Mouse (Mus musculus) gastrocnemius, postnatal 25 days (tissue): ENCODE measurements around the gene Tes3-ps. TPM values are rescaled to one million over a fixed set of nuclear protein-coding genes. Genes with fewer than 3 reads are reported as not detected.

Experiments used
- DNase-seq: peaks from one replicate; pipeline ENCODE4 v3.0.0; 2022
- long read RNA-seq, 2 experiments: library from polyadenylated mRNA; stranded (forward); transcript quantifications; one replicate each; pipeline ENCODE4 v2.0.0; 2021
- total RNA-seq, 2 experiments: library from RNA; stranded (reverse); gene quantifications; 1 replicate in 1 of 2; 2 replicates in 1 of 2; pipeline ENCODE4 v1.2.3; 2021

Tes3-ps gene
- 1 to 10 TPM; 1.2 to 1.4 TPM for total RNA-seq
- long read RNA-seq, experiment 1, partial matches to known transcripts: 0 of 1 reads
- long read RNA-seq, experiment 1, other reads (novel, unspliced or antisense): 0 of 1 reads
- long read RNA-seq, experiment 2: 0 reads

DNA sequence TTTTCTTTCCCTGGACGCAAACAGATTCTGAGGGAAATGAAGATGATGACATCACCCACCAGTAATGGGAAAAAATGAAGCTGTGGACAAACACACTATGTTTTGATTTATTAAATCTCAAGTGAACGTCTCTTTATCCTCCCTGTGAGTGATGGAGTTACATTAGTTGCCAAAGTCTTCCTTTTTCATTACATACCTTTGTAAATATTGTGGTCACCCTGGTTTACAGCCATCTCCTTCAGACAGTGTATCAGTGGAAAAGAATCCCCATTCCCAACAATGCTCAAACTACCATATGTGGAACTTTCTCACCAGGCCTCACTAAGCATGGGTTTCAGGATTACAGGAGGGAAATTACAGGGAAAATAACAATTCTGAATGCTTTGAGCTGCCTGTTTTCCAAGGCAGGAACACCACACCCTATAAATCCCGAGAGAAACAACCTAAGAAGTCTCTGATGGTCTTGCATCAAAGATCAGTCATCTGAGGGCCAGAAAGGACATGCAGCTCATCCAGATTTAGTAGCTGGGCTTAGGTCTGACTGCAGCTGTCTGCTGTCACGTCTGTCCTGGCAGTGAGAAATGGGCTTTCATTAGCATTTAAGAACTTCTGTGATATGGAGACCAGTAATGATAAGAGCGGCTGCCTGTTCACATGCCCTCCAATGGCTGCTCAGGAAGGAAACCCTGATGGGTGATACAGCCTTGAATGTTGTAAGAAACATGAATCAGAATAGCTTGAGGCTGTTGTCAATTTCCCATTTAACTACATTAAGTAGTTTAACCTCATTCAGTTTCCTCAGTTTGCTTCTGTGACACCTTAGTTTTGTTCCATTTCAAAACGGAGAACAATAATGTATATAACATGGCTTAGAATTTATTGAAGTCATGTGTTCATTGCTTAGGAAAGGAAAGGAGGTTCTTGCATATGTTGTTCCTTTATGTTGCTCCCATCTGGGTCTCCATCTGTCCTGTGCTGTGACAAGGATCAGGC, at the start of gene Tes3-ps:
Tes3-ps (plus strand) TSS at position 943 of the 993 bp plus-strand sequence.
- no peak for DNase-seq

DNA sequence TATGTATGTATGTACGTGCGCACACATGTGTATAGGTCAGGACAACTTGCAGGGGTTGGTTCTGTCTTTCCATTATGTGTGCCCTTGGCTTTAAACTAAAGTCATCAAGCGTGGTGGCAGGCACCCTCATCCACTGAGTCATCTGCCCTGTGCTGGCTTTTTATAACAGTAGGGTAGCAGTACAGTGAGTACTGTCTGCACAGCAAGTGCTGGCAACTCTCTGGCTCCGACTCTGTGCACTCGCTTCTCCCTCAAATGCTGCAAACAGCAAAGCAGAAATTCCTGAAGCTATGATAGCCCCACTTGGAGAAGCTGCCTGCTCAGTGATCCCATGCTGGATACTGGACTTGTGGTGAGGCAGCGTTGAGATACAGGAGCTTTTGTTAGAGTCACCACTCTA, 48.7 kb upstream of the Tes3-ps start:
- DNase-seq: no peak

DNA sequence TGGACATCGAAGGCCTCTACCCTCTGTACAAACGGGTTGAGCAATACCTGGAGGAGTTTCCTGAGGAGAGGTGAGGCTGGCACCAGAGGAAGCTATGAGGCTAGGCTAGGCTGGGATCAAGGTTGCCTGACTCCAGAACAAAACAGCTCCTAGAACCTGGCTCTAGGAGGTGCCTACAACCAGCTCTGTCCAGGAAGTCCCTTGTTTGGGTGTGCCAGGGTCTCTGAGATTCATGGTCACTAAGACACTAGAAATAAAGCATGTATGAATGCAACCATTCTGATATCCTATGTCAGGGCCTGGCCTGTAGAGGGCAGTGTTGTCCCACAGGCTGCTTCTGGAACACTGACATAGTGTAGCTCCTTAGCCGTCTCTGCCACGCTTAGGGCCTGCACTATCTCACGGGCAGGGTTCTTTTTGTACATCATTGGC, 43.8 kb upstream of the Tes3-ps start:
- peak; percentile 73 for DNase-seq

DNA sequence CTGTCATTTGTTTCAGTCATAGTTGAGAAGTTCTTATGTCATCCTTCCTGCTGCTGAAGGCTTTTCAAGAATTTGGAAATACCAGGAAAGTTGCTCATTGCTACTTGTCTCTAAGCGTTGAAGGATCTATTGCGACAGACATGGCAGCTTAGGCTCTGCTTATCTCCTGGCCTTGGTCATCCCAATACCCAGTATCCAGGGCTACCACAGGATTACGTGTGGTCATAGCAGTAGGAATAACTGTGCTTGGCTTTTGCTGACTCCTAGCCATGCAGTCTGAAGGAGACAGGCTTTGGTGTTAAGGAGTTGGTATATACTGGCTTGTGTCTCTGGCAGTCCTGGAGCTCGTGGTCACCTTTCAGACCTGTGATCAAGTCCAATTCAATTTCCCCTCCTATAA, 32.8 kb upstream of the Tes3-ps start:
- DNase-seq: no peak

DNA sequence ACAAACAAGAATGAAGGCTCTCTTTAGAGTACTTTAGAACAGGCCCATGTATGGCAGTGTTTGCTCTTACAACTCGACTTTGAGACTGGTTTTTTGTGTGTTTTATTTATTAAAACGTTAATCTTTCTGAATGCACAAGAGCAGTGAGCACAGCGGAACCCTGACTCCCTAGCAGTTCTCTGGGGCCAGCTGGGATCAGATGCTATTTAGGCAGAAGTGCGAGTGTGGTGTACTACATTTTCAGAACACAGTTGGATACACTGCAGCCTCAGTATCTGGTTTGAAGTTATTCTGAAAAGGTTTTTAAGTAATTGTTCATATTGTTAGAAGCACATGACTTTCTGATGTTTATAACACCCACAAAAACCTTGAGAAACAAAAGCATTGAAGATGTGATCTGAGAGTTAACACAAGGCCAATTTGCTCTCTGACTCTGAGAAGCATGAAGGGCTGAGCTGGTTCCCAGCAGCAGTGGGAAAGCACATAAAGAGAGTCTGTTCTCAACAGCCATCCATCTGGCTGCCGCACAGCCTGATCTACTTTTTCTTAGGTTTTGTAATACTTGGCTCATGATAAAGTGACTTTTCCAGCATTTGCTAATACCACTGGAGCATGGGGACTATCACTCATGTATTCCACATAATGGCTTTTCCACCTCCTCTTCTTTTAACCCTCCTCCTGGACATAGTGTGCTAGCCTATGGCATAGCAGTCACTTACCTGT, 32.3 kb upstream of the Tes3-ps start:
- peak; percentile 67 for DNase-seq

DNA sequence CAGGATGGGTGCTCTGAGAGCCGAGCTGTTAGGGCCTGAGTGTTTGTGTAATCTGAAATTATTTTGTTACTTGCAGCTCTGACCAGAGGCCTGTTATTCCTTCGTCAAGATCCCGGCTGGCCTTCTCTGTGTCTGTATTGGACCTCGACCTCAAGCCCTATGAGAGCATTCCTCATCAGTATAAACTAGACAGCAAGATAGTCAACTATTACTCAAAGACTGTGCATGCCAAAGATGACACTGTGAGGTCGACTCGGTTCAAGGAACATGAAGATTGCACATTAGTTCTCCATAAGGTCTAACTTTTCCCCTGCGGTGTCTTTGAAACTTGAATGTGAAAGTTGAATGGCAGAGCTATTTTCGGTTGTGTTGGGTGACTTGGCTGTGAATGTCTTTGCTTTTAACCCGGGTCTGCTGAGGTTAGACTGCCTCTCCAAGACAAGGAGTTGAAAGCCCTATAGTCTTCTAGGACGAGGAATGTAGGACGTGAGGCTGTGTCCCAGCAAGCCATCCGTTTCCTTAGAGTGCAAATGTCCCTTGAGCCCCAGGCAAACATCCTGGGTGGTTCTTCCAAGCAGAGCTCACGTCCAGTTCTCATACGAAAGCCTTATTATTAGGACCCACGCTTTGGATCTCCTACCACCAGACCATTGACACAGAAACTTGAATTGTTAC, 31.5 kb upstream of the Tes3-ps start:
- DNase-seq: peak; percentile 44

DNA sequence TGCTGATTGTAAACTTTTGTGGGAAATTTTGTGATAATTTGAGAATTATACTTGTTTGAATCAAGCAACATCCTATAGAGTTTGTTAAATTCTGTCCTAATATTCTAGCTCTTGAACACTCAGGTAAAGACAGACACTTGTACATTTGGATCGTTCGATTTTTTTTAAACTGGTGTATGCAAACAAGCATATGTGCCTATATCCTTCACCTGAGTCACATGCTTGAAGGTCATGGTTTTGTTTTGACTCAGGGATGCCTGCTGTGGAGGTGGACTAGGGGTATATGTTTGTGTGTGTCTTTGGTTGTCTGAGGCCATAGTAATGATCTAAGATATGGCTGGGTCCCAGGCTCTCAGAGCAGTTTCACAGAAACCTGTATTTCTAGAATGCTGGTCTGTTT, 30.2 kb upstream of the Tes3-ps start:
- no peak for DNase-seq

DNA sequence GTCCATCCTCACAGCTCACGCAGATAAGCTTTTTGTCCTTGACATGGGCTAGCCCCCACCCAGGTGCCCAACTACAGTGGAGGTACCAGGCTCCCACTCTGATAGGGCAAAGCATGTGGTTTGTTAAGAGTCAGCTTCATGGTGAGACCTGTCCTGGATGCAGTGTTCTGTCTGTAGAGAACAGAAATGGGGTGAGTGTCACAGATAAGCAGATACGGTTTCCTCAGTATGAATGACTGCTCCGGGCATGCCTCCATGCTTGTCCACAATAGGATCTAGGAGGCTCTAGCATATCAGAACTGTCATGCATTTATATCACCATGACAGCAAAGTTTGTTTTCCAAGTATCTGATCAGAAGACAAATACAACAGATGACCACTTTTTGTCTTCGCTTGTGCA, 27.2 kb upstream of the Tes3-ps start:
- DNase-seq: no peak

DNA sequence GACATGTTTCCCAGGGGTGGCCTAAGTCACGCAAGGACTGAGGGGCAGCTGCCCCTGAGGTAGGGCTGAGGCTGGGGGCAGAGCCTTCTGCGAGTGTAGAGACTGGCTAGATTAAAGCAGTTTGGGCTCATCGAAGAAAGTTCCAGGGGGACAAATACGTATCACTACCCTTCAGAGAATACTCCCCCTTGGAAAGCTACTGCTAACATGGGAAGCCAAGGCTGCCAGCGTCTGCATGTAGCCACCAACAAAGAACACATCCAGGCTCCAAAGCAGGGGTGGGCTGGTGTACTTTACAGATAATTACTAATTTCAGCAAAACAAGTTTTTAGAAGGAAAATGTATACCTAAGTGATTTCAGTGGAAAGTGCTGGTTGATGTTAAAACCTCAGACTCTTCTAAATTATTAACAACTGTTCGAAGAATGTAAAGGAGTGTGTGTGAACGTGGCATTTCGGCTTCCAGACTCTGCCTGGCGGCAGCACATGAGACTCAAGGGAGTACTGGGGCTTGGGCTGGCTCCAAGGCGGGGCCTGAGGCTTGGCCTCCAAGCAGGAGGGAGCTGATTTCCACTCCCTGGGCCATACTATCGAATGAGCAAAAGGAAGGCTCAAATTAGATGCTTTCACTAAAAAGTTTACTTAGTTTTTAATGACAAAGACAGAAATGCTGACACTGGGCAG, 26.6 kb upstream of the Tes3-ps start:
- DNase-seq: peak; percentile 81

DNA sequence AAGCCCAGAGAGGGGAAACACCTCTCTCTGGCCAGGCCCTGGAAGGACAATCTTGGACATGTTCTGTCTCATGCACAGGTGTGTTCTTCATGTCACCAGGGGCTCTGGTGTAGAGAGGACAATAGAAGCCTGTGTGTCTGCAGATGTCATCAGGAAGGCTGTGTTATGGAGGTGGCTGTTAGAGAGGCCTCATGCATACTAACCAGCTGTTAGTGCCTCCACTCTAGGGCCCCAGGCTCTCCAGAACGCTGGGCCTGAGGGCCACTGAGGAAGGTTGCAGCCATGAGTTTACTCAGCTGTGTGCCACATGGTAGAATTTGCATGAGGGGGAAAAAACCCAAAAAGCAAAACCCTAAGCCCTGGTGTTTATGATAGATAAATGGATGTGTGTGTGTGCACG, 25.5 kb upstream of the Tes3-ps start:
- no peak for DNase-seq

DNA sequence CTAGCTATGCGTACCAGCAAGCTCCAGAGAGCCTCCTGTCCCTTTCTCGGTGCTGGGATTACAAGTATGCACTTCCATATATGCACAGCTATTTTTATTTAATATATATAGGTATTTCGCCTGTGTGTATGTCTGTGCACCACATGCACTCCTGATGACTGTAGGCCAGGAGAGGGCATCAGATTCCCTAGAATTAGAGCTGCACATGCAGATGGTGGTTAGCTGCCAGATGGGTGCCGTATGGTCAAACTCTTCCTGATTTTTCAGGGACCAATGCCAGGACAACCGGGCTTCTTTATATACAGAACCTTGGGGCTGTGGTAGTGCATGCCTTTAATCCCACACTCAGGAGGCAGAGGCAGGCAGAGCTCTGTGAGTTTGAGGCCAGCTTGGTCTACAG, 24.1 kb upstream of the Tes3-ps start:
- no peak for DNase-seq

DNA sequence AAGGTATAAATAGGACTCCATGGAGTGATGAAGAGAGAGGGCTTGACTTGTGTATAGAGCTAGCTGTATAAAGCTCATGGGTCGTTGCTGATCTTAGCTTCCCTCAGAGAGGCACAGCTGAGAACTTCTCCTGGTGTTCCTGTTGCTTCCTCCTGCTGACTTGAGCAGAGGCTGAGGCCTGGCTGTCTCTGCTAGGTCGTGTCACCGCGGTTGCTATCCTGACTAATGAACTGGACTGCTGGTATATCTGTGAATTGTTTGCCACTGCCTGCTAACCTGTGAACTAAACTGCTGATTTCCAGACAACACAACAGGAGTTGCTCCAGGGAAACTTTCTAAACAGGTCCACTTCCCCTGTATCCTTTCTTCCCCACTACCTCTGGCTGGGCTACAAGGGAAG, 22.8 kb upstream of the Tes3-ps start:
- DNase-seq: no peak

DNA sequence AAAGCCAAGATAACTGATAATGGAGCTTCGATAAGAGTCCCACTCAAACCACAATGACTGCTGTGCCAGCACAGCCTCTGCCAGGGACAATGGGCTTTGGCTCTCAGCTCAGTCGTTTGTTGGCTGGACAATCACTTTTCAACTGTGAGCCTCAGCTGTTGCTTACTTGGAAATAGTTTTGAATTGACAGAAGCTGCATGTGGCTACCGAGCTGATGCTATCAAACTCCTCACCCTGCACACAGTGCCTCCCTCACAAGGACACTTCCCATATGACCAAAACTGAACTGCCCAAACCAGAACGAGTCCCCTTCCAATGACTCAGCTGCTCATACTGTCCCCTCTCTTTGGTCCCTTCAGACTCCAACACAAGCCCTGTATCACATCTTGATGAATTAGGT, 22.3 kb upstream of the Tes3-ps start:
- DNase-seq: peak; percentile 53

DNA sequence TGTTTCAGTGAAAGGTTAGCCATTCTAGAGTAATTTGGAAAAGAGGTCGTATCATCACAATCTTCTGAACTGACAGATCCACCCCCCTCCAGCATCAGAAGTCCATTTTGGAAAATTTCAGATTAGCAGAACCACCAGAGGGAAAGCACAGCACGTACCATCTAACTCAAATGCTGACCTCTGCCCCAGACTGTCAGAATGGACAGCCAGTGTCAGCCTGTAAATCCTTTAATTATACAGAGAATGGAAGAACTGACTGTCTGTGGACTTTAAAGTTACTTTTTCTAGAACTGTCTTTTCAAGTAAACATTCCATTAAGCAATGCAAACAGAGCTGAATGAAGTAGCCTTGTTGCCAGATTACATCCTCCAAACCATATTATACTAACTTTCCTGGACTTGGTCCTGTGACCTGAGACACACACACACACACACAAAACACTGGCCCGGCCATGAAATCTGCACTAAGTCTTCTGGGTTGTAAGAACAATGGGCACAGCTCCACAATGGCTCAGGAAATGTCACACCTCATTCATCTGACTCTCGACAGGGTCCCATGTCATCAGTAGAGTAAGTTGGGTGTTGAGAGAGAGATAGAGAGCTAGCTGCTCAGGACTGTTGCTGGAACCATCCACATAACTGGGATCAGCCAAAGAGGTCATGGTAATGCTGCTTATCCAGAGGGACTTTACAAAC, 21.0 kb upstream of the Tes3-ps start:
- DNase-seq: no peak

DNA sequence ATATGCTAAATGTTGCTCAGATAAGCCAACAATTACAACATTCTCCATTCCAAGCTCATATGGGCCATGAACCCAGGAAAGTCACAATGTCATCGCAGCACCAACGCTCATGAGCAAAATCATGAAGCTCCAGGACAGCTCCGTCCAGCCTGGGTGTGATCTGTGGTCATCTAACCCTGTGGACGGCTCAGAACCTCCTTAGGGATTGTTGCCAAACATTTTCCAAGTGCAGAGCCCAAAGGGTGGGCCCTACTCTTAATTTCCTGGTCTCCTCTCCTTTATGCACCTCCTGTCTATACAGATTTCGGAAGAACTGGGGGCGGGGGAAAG, 20.5 kb upstream of the Tes3-ps start:
- no peak for DNase-seq

DNA sequence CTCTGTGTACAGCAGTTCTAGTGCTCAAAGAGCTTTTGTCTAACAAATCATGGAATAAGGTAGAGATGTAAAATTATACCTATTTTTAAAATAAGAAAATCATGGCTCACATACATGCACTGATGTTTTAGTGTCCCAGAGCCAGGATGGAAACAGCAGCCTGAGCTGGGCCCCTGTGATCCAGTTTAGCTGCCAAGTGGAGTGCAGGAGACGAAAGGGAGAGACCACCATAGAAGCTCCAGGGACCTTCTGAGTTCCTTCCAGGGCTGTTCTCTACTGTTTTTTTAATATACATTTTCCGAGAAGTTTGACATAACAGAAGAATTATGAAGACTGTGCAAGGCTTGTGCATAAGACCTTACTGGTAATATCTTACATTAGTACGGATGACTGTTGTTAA, 15.2 kb upstream of the Tes3-ps start:
- no peak for DNase-seq

DNA sequence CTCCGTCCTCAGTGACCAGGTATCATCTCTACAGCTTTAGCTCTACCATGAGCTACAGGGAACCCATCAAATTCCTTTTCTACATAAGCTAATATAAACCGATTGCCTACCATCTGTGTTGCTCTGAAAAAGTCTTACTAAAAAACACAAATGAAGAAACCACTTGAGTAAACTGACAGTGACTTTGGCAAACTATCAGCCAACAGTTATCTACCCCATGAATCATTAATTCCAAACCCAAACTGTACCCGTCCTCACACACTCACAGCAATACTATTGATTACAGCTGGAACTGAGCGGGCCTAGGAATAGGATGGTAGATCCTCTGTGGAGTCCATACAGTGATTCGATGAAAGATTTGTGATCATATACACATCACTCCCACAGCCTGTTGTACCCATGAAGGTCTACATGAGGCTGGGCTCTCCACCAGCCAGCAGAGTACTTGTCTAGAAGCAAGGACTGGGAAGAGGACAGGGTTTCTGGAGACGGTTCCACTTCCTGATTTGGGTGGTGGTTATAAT, 14.2 kb upstream of the Tes3-ps start:
- no peak for DNase-seq

DNA sequence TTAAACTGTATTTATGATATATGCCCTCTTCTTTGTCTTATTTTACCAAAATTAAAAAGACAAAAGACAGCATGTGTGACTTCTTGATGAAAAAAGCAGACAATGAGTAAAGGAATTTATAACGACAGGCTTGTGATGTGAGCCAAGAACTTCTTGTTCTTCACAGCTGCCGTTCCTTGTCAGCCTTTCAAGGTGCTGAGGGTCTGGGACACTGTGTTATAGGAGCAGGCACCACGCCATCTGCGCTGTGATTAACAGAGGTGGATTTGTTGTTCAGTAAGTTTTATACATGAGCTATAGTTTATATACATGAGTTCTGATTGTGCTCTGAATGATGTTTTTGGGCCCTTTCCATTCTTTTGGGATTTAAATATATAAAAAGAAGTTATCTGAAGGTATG, 13.7 kb upstream of the Tes3-ps start:
- DNase-seq: peak; percentile 75

DNA sequence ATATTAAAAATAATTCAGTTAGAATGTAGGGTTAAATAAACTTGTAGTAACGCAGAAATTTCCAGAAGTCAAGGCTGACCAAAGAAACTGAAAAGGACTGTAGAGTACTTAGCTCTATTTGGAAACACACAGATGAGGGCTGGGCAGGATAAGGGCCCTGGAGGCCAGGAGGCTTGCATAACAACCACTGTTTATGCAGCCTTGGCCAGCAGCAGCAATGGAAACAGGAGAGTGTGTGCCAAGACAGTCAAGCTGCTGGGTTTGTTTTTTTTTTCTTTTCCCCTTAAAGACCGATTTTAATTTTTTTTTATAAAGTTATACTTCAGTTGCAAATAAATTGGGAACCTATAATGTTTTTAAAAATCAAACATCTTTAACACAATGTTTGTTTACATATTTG, 13.1 kb upstream of the Tes3-ps start:
- DNase-seq: peak; percentile 90

DNA sequence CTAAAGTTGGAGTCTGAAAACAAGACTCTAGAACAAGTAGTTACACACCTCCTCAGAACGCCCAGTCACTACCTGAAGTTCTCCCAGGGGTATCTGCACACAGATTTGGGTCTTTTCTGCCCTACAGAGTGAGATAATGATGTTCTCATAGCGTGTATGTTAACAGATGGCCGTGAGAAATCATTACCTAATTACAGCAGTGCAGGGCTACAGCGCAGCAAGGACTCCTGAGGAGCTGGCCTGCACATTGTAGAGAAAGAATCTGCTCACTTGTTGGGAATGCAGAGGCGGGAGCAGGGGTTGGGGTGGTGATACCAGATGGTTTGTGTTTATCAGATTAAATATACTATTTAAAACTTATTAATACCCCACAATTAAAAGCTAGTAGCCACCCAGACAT, 12.6 kb upstream of the Tes3-ps start:
- peak; percentile 46 for DNase-seq

DNA sequence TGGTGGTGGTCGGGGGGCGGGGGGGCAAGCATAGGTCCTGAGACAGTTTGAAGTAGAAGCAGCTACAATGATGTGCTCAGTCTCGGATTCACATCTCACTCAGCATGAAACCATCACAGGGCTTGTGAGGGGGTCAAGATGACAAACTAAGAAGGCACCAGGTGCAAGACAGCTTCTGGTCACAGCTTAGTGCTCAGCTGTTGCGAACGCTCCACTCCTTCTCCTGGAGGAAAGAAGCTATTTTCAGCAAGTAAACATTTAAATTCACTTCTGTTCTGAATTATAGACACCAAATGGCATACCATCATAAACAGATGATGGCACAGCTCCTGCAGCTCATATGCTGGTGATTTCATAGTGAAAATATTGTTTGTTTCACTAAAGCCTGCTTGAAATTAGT, 7.7 kb upstream of the Tes3-ps start:
- DNase-seq: no peak
